Mouse (Mus musculus) splenic B cell, adult 2 months (primary cell): ENCODE measurements around the gene Scgb1c1.
A peak's percentile ranks its signal among the peaks of the same experiment; 100 is the strongest.

ENCODE experiments used
- DNase-seq: peaks from one replicate; pipeline ENCODE4 v3.0.0-alpha.2; 2011; ENCODE audit warnings: low read depth, low spot score
- H3K27me3 ChIP-seq: 2 replicates; pipeline ENCODE4 v1.6.1; 2012; ENCODE audit warnings: mild to moderate bottlenecking, low read length, moderate library complexity, mixed read lengths; ENCODE audit not compliant: control insufficient read depth, poor library complexity, insufficient read depth, severe bottlenecking
- H3K36me3 ChIP-seq: 2 replicates; pipeline ENCODE4 v1.6.1; 2012; ENCODE audit warnings: mild to moderate bottlenecking, low read length, moderate library complexity, mixed read lengths; ENCODE audit not compliant: control insufficient read depth, poor library complexity, insufficient read depth, severe bottlenecking

The Scgb1c1 gene

DNA sequence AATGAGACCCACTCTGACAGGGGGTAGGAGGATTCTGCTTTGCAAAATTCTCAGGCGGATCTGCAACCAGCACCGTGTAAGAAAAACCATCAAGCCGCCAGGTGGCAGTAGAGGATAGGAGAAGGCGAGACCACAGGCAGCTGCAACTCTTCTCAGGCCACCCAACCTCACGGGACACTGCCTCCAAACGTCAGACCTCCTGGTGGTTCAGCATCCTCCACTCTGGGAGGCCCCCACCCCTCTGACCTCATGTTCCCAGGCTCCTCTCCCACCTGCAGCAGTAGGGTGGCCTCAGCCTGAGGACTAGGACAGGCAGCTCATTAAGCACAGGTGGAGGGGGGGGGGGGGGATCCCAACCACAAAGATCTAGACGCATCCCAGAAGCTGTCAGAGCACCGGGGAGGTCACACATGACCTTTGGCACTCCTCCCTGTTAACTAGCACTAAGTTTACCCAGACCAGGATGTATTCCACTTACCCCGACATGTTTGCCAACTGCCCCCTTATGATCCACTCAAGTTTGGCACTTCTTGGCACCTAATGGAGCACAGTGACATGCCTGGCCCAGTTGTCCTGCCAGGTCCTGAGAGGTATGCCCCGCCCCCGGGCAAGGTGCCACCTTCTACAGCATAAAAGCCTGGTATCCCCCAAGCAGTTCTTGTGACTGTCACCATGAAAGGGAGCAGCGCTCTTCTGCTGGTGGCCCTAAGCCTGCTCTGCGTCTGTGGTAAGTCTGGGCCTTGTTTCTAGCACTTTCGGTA lies at the start of gene Scgb1c1:
Gene Scgb1c1, plus strand, starts transcription at position 643 of the 761 bp plus-strand sequence.
- no peaks in the 10 kb centered on the region; the same call in 1 of the 2 replicates for H3K27me3 ChIP-seq
- peak; percentile 93 for DNase-seq

DNA sequence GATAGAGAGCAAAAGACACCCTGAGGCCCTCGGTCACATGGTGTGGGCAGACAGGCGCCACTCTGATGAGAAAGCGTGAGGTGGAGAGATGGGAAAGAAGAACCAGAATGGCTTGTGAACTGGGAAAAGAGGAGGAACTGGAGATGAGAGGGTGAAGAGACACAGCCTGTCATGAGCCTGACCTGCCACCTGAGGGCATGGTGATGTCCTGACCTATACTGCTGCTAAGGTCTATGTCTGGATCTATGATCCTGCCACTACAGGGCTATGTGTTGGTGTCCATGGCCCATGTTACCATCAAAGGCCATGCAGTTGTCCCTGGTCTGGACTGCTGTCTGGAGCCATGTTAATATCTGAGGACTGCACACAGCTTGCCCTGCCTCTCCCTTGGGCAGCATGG lies 47.7 kb upstream of the Scgb1c1 start:
- DNase-seq: no peak
- no peaks in the 10 kb centered on the region for H3K36me3 ChIP-seq
- H3K27me3 ChIP-seq: no peaks in the 10 kb centered on the region

More for the DNA sequence above, at the start of gene Scgb1c1:
- H3K36me3 ChIP-seq: no peaks in the 10 kb centered on the region

DNA sequence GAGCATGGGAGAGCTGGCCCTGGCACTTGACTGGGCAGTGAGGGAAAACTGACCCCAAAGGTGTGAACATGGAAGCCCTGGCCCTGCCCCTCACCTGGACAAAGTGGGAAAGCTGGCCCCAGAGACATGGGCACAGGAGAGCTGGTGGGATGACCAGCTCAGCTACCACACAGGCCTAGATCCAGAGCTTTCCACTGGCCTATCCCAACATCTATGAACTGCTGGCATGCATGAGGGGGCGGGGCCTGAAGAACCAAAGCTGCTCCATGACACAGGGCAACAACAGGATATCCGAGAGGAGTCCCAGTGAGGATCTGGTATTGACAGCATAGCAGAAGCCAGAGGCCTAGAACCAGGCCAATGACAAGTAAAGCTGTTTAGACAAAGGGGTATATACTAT lies 47.1 kb upstream of the Scgb1c1 start:
- DNase-seq: no peak
- H3K27me3 ChIP-seq: no peaks in the 10 kb centered on the region
- no peaks in the 10 kb centered on the region for H3K36me3 ChIP-seq

DNA sequence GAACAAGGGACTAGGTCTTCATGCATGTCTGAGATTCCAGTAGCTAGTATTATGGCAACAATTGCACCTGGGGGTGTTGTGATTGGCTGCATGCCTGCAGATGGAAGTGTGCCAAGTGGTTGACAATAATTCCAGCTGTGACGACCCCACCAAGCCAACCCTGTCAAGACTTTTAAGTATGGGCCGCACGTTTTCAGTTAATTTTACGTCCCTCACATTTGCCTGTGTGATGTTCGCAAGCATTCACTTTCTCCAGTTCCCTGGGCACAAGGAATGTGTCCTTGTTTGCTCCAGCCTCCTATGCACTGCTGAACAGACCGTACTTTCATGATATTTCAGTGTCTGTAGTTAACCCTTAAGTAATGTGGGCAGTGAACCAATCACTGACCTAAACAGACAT lies 42.7 kb upstream of the Scgb1c1 start:
- no peaks in the 10 kb centered on the region for H3K27me3 ChIP-seq
- no peak for DNase-seq
- H3K36me3 ChIP-seq: no peaks in the 10 kb centered on the region

DNA sequence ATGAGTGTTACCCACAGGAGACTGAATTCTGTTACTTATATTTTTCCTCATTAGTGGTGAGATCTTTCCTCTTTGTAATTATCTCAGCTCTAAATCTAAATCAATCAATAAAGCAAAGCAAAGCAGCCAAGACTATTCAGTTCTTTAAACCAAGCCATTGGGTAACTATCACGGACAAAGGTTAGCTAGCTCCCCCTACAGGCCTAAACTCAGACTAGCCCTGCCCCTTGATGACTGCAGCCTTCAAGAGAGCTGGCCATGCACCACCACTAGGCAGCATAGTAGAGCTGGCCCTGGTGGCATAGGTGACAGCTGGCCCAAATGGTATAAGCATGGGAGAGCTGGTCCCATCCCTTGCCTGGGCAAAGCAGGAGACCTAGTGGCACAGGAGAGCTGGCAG lies 39.6 kb upstream of the Scgb1c1 start:
- Histone ChIP-seq H3K36me3 (no peaks in the 10 kb centered on the region), H3K27me3 (no peaks in the 10 kb centered on the region)
- DNase-seq: peak; percentile 44

DNA sequence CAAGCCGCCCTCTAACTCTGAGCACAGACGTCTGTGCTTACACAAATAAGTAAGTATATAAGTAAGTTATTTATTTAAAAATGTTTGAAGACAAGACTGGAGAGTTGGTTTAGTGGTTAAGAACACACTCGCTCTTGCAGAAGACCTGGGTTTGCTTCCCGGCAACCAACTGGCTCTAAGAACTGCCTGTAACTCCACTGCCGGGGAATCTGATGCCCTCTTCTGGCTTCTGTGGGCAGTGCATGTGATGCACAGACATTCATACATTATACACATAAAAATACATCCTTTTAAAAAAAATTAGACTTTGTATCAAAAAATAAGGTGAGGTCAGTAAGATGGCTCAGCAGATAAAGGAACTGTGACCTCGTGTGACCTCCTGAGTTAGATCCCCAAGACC lies 34.9 kb upstream of the Scgb1c1 start:
- peak; percentile 19 for DNase-seq
- Histone ChIP-seq H3K36me3 (no peaks in the 10 kb centered on the region), H3K27me3 (no peaks in the 10 kb centered on the region)

DNA sequence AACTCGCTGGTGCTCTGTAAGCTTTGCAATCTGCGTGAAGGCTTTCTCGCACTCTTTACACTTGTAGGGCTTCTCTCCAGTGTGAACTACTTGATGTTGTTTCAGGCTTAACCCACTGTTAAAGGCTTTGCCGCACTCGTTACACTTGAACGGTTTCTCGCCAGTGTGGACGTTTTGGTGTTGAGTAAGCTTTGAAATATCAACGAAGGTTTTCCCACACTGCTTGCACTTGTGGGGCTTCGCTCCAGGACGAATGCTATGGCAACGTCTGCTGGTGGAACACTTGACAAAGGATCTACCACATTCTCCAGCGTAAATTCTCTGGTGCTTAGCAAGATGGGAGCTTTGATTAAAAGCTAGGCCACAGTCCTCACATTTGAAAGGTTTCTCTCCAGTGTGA lies 33.6 kb upstream of the Scgb1c1 start:
- Histone ChIP-seq H3K36me3 (no peaks in the 10 kb centered on the region), H3K27me3 (no peaks in the 10 kb centered on the region)
- DNase-seq: no peak

DNA sequence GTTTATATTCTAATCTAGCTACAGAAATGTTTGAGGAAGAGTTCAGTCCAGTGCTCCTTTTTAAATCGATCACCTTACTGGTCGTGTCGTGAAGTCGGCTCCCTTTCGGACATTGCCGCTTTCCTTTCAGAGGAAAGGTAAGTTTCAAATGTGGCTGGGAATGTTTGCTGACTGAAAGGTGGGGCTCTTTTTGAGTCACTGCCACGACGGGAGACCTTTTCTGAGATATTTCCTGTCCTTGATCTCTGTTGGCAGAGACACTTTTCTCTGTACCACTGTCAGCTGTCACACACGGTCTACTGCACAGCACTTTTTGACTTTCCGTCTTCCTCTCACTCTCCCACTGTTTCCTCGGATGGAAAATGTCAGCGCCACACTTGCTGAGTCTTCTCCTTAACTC lies 32.5 kb upstream of the Scgb1c1 start:
- DNase-seq: no peak
- H3K27me3 ChIP-seq: no peaks in the 10 kb centered on the region
- no peaks in the 10 kb centered on the region for H3K36me3 ChIP-seq

DNA sequence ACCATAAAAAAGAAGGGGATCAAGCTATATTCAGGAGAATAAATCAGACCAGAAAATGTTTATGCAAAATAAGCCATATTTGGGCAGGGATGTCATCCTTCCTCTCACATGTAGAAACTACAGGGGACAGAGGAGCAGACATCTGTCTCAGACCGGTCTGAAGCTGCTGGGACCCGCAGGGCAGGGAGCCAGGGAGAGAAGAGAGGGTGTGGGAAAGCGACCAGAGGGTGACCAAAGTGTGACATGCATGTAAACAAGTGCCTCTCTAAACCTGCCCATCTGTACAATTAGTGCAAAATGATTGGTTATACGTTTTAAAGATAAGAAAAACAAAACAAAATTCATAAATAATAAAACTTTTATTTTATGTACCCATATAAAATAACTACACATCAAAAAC lies 25.2 kb upstream of the Scgb1c1 start:
- DNase-seq: no peak
- H3K36me3 ChIP-seq: no peaks in the 10 kb centered on the region
- 0 out of 2 replicates have a peak, but pooled peaks cover 1% of the 10 kb centered on the region for H3K27me3 ChIP-seq

DNA sequence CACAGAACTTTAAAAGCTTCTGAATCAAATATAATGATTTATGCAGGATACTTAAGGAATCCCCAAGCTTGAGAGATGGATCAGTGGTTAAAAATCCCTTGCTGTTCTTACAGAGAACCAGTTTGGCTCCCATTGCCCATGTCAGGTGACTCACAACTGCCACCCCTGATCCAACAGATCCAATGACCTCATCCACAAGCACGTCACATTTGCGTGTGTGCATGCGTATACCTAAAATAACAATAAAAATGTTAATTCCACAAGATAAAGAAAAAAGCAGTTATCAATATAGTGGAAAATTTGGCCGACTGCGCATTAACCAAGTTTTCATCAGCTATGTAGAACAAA lies 24.1 kb upstream of the Scgb1c1 start:
- H3K27me3 ChIP-seq: 0 out of 2 replicates have a peak, but pooled peaks cover 1% of the 10 kb centered on the region
- DNase-seq: no peak
- H3K36me3 ChIP-seq: no peaks in the 10 kb centered on the region

DNA sequence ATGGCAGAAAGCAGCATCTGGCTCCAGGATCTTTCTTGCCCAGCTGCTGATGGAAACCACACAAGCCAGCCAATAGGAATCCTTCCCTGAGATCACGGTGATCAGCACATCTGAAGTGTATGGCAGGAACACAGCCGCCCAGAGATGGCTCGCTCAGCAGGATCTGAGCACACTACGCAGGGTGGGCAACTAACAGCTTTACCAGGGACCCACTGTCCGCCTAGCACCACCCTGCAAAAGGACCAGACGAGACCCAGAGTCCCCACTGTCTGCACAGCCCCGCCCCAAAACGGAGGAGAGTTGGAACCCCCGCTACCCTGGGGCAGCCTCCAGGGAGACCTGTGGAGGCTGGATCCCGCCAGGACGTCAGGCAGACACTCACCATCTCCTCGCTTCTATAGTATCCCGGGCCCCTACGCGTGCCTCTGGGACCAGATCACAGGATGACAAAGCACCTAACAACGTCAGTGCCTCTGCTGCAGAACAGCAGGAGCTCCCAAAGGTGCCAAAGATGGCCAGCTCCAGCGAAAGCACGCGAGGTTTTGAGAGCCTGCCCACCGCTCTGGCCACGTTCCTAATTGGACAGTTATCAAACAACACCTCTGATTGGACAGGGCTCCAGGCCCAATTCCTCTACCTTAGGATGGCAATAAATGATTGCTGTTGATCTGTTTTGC lies 23.6 kb upstream of the Scgb1c1 start, which contains the start of gene Zfp941:
Gene Zfp941, minus strand, starts transcription at position 526 of the 677 bp plus-strand sequence.
- H3K27me3 ChIP-seq: 0 out of 2 replicates have a peak, but pooled peaks cover 1% of the 10 kb centered on the region
- no peak for DNase-seq
- no peaks in the 10 kb centered on the region for H3K36me3 ChIP-seq

DNA sequence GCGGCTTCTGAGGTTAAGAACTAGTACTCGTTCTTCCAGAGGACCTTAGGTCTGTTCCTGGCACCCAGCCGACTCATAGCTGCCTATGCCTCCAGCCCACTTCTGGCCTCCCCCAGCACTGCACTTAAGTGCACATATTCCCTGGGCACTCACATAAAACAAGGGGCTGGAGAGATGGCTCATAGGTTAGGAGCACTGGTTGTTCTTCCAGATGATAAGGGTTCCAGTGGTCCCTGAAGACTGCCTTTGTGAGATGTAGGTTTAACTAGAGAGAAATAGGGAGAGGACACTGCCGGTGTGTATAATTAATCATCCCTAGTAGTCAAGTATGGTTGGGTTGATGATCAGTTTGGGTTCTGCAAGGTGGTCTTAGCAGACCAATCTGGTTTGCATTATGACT lies 22.6 kb upstream of the Scgb1c1 start:
- 0 out of 2 replicates have a peak, but pooled peaks cover 1% of the 10 kb centered on the region for H3K27me3 ChIP-seq
- no peak for DNase-seq
- H3K36me3 ChIP-seq: no peaks in the 10 kb centered on the region

DNA sequence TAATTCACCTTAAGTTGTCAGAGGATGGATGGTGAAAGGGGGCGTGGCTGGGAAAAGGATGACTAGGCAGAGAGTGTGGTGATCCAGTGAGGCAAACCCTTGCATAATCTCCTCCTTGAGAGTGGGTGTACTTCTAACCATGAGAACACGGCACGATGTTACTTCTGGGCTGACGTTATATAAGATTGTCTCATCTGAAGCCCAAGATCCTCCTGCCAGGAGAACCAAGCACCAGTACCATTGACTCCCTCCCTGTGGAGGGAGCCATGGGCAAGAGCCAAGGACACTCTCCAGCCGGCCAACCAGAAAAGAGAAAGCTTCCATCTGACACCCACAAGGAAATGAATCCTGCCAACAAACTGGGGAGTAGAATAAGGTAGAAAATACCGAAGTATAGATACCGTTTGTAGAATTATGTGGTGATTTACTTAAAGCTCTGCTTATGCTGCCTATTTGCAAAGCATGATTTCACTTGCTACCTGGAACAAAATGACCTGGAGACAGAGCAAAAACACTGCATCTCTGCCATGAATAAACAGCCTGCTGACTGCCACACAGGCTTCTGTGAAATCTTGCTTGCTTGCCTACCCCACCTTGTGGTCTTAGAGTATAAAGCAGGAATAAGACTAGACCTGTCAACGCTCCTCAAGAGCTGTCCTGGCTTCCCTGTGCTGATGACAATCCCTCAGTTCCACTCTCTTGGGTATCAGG lies 17.0 kb upstream of the Scgb1c1 start:
- Histone ChIP-seq H3K36me3 (no peaks in the 10 kb centered on the region), H3K27me3 (no peaks in the 10 kb centered on the region)
- peak; percentile 13 for DNase-seq

DNA sequence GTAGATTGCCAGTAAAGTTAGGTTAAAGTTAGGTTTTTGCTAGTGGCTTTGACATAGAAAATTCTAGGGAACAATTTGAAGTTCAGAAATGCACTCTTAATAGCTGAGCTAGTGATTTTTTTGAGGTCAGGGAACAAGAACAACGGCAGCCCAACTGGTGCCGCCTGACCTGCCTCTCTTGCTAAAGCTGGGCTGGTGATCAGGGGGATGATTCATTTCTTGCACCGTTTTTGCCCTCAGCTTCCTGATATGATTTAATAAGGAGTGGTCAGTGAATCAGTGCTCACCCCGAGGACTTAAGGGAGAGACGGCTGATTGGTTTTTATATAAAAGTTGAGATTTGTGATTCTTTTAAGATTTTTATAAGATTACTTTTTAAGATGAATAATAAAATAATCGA lies 13.9 kb upstream of the Scgb1c1 start:
- H3K27me3 ChIP-seq: no peaks in the 10 kb centered on the region
- DNase-seq: no peak
- no peaks in the 10 kb centered on the region for H3K36me3 ChIP-seq

DNA sequence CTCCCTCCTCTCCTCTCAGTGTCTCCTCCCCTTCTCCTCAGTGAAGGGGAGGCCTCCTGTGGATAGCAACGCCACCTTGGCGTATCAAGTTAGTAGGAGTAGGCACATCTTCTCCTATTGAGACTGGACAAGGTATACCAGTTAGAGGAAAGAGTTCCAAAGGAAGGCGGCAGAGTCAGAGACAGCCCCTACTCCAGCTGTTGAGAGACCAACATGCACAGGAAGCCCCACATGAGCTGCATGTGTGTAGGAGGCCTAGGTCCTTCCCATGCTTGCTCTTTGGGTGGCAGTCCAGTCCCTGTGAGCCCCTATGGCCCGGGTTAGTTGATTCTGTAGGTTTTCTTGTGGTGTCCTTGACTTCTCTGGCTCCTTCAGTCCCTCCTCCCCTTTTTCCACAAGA lies 12.0 kb upstream of the Scgb1c1 start:
- Histone ChIP-seq H3K36me3 (no peaks in the 10 kb centered on the region), H3K27me3 (no peaks in the 10 kb centered on the region)
- DNase-seq: no peak
